Mouse (Mus musculus): ENCODE data around the gene Rnf216. TPM values are rescaled to one million over a fixed set of nuclear protein-coding genes. Genes with fewer than 3 reads are reported as not detected.

The Rnf216 gene
- total and polyA plus RNA-seq, 3 experiments: 16.4 to 123 (median 30.8) TPM

- no peak for DNase-seq (ENCODE audit: low read depth, low spot score)
- Histone ChIP-seq H3K36me3 (ENCODE audit: control insufficient read depth in 1 of 2, insufficient read depth in 2 of 2, low read length in 2 of 2) (peaks cover 12 to 18% of the 10 kb centered on the region in 2 experiments), H3K4me3 (ENCODE audit: control insufficient read depth in 1 of 2, insufficient read depth in 1 of 2, low read depth in 2 of 2, low read length in 2 of 2) (no peak overlapping the region), H3K27ac (ENCODE audit: control insufficient read depth, low read depth, low read length) (no peak overlapping the region), H3K9me3 (replicated peaks; ENCODE audit: insufficient read depth, low read length) (no peaks in the 10 kb centered on the region), H3K79me2 (ENCODE audit: control insufficient read depth, insufficient read depth, low read length, poor library complexity) (no peaks in the 10 kb centered on the region), H3K4me1 (ENCODE audit: control insufficient read depth in 1 of 2, insufficient read depth in 2 of 2, low read length in 2 of 2) (peaks cover 4 to 7% of the 10 kb centered on the region in 2 experiments; a peak in 2 of 4 replicates), H3K27me3 (ENCODE audit: control insufficient read depth in 1 of 2, insufficient read depth in 2 of 2, low read length in 2 of 2) (no peaks in the 10 kb centered on the region), H3K9ac (ENCODE audit: control insufficient read depth, low read depth, low read length, poor library complexity, severe bottlenecking) (no peak overlapping the region)
- no peak for TF ChIP-seq SMC3 (IDR thresholded peaks at IDR 0.05; ENCODE audit: low read depth, low read length)
- TF ChIP-seq CTCF (IDR thresholded peaks at IDR 0.05 in 2 of 3, conservative IDR thresholded peaks at IDR 0.05 in 1 of 3; ENCODE audit: control insufficient read depth in 1 of 3, insufficient read depth in 1 of 3, low read depth in 2 of 3, low read length in 3 of 3, poor library complexity in 1 of 3, severe bottlenecking in 1 of 3): no peak
- no peak for TF ChIP-seq ZNF384 (IDR thresholded peaks at IDR 0.05; ENCODE audit: low read depth, low read length)
- TF ChIP-seq NRF1 (IDR thresholded peaks at IDR 0.05; ENCODE audit: insufficient read depth, low read depth, low read length, poor library complexity, severe bottlenecking): no peak
- no peak for TF ChIP-seq SIN3A (IDR thresholded peaks at IDR 0.05; ENCODE audit: low read length)
- TF ChIP-seq POLR2AphosphoS5 (IDR thresholded peaks at IDR 0.05; ENCODE audit: borderline replicate concordance, low read depth, low read length): no peak
- no peak for TF ChIP-seq POLR2A (IDR thresholded peaks at IDR 0.05; ENCODE audit: control insufficient read depth in 1 of 2, insufficient read depth in 1 of 2, low read depth in 1 of 2, low read length in 2 of 2, poor library complexity in 1 of 2)
- TF ChIP-seq TBP (IDR thresholded peaks at IDR 0.05; ENCODE audit: low read depth, low read length): no peak
- TF ChIP-seq ZC3H11A (IDR thresholded peaks at IDR 0.05; ENCODE audit: low read depth, low read length): no peak
- no peak for TF ChIP-seq HCFC1 (IDR thresholded peaks at IDR 0.05; ENCODE audit: low read depth, low read length)
- no peak for TF ChIP-seq ZMIZ1 (IDR thresholded peaks at IDR 0.05; ENCODE audit: low read depth, low read length)
Observed at GRCm38 (mm10) chr5:143031681-143032080, 81.1 kb downstream of the Rnf216 start.

GRCm38 (mm10) chr5:143031193-143031592 lies 81.6 kb downstream of the Rnf216 start:
- no peaks in the 10 kb centered on the region for H3K79me2 ChIP-seq (ENCODE audit: control insufficient read depth, insufficient read depth, low read length, poor library complexity)
- no peak overlapping the region for H3K27ac ChIP-seq (ENCODE audit: control insufficient read depth, low read depth, low read length)
- no peak for TF ChIP-seq MYC (IDR thresholded peaks at IDR 0.05; ENCODE audit: low read depth, low read length)
- TF ChIP-seq MAFK (IDR thresholded peaks at IDR 0.05; ENCODE audit: borderline replicate concordance, low read depth, low read length): no peak
- no peak for TF ChIP-seq TBP (IDR thresholded peaks at IDR 0.05; ENCODE audit: low read depth, low read length)
- no peak for TF ChIP-seq SMC3 (IDR thresholded peaks at IDR 0.05; ENCODE audit: low read depth, low read length)
- TF ChIP-seq JUND (IDR thresholded peaks at IDR 0.05; ENCODE audit: low read depth, low read length): no peak
- TF ChIP-seq ETS1 (IDR thresholded peaks at IDR 0.05; ENCODE audit: low read depth, low read length): no peak
- no peak for TF ChIP-seq HCFC1 (IDR thresholded peaks at IDR 0.05; ENCODE audit: low read depth, low read length)
- no peak for TF ChIP-seq MAZ (IDR thresholded peaks at IDR 0.05; ENCODE audit: low read depth, low read length)
- no peak for TF ChIP-seq ZKSCAN1 (IDR thresholded peaks at IDR 0.05; ENCODE audit: low read depth, low read length)
- TF ChIP-seq NRF1 (IDR thresholded peaks at IDR 0.05; ENCODE audit: insufficient read depth, low read depth, low read length, poor library complexity, severe bottlenecking): no peak
- TF ChIP-seq CHD2 (IDR thresholded peaks at IDR 0.05; ENCODE audit: low read length): no peak
- TF ChIP-seq CTCF (IDR thresholded peaks at IDR 0.05 in 2 of 3, conservative IDR thresholded peaks at IDR 0.05 in 1 of 3; ENCODE audit: control insufficient read depth in 1 of 3, insufficient read depth in 1 of 3, low read depth in 2 of 3, low read length in 3 of 3, poor library complexity in 1 of 3, severe bottlenecking in 1 of 3): no peak
- no peak for TF ChIP-seq POLR2AphosphoS2 (IDR thresholded peaks at IDR 0.05; ENCODE audit: low read length)
- TF ChIP-seq MEF2A (IDR thresholded peaks at IDR 0.05; ENCODE audit: extremely low read depth, insufficient replicate concordance, low read depth, low read length, poor library complexity, severe bottlenecking): no peak
- no peak for TF ChIP-seq BHLHE40 (IDR thresholded peaks at IDR 0.05; ENCODE audit: borderline replicate concordance, low read depth, low read length)
- TF ChIP-seq ZC3H11A (IDR thresholded peaks at IDR 0.05; ENCODE audit: low read depth, low read length): no peak
- H3K9me3 ChIP-seq (replicated peaks; ENCODE audit: insufficient read depth, low read length): no peaks in the 10 kb centered on the region
- no peak overlapping the region for H3K4me3 ChIP-seq (ENCODE audit: control insufficient read depth in 1 of 2, insufficient read depth in 1 of 2, low read depth in 2 of 2, low read length in 2 of 2)
- peaks cover 3 to 5% of the 10 kb centered on the region in 2 experiments; a peak in 2 of 4 replicates for H3K4me1 ChIP-seq (ENCODE audit: control insufficient read depth in 1 of 2, insufficient read depth in 2 of 2, low read length in 2 of 2)
- no peak for DNase-seq (ENCODE audit: low read depth, low spot score)
- H3K36me3 ChIP-seq (ENCODE audit: control insufficient read depth in 1 of 2, insufficient read depth in 2 of 2, low read length in 2 of 2): peaks cover 7 to 22% of the 10 kb centered on the region in 2 experiments
- H3K27me3 ChIP-seq (ENCODE audit: control insufficient read depth in 1 of 2, insufficient read depth in 2 of 2, low read length in 2 of 2): no peaks in the 10 kb centered on the region
- no peak overlapping the region for H3K9ac ChIP-seq (ENCODE audit: control insufficient read depth, low read depth, low read length, poor library complexity, severe bottlenecking)
